Mouse (Mus musculus): ENCODE measurements around the gene Cutal. TPM values are rescaled to one million over a fixed set of nuclear protein-coding genes. Genes with fewer than 3 reads are reported as not detected.

Cutal gene
- polyA plus RNA-seq, 1 experiment = 0.02 TPM

DNA sequence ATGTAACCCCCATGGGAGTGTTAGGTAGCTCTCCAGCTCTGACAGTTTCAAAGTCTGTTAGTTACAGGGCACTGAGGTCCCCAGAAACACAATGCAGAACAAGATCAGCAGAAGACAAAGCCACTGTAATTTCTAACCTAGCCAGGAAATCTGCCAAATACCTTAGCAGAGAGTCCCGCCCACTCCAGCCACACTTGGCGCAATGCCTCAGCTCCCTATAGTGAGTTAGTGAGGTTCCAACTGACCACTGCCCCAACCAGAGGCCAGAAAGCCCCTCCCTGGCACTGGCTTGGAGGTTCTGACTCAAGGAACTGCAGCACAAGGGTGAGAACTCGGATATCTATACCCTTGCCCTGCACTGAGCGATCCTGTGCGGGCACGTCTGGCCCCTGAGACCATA lies 28.5 kb downstream of the Cutal start:
- H3ac ChIP-seq (ENCODE audit: control insufficient read depth, insufficient read length, low read depth) = no peak overlapping the region
- no peak overlapping the region for H3K4me3 ChIP-seq (ENCODE audit: insufficient read depth, poor library complexity, severe bottlenecking)
- TF ChIP-seq MYOG (IDR thresholded peaks at IDR 0.05; ENCODE audit: control insufficient read depth, extremely low read depth, insufficient read length) = no peak
- TF ChIP-seq CEBPB (IDR thresholded peaks at IDR 0.05; ENCODE audit: low read depth) = no peak
- TF ChIP-seq MAX (IDR thresholded peaks at IDR 0.05) = no peak
- TF ChIP-seq FOSL1 (IDR thresholded peaks at IDR 0.05; ENCODE audit: insufficient read depth, low read length, poor library complexity, severe bottlenecking) = no peak
- TF ChIP-seq MYOD1 (IDR thresholded peaks at IDR 0.05; ENCODE audit: control insufficient read depth, insufficient read length, low read depth) = no peak
- no peak for TF ChIP-seq USF1 (IDR thresholded peaks at IDR 0.05; ENCODE audit: low read depth)
- no peak for TF ChIP-seq CTCF (IDR thresholded peaks at IDR 0.05; ENCODE audit: control insufficient read depth, insufficient read depth, insufficient read length)
- no peaks in the 10 kb centered on the region for H3K79me3 ChIP-seq (ENCODE audit: low read depth)
- no peaks in the 10 kb centered on the region for H3K79me2 ChIP-seq (ENCODE audit: control insufficient read depth, insufficient read depth)
- H3K27me3 ChIP-seq (ENCODE audit: control insufficient read depth, insufficient read depth, insufficient read length) = no peaks in the 10 kb centered on the region
- H3K36me3 ChIP-seq (ENCODE audit: control insufficient read depth, insufficient read depth) = peaks cover 46% of the 10 kb centered on the region

GRCm38 (mm10) chr2:34903191-34903590 lies 29.0 kb downstream of the Cutal start:
- H3K4me3 ChIP-seq (ENCODE audit: insufficient read depth, poor library complexity, severe bottlenecking) = no peak overlapping the region
- no peaks in the 10 kb centered on the region for H3K27me3 ChIP-seq (ENCODE audit: control insufficient read depth, insufficient read depth, insufficient read length)
- no peaks in the 10 kb centered on the region for H3K79me3 ChIP-seq (ENCODE audit: low read depth)
- no peaks in the 10 kb centered on the region for H3K79me2 ChIP-seq (ENCODE audit: control insufficient read depth, insufficient read depth)
- H3ac ChIP-seq (ENCODE audit: control insufficient read depth, insufficient read length, low read depth) = no peak overlapping the region
- H3K36me3 ChIP-seq (ENCODE audit: control insufficient read depth, insufficient read depth) = peaks cover 46% of the 10 kb centered on the region
- TF ChIP-seq CTCF (IDR thresholded peaks at IDR 0.05; ENCODE audit: control insufficient read depth, insufficient read depth, insufficient read length) (no peak), MAX (IDR thresholded peaks at IDR 0.05) (no peak), USF1 (IDR thresholded peaks at IDR 0.05; ENCODE audit: low read depth) (no peak), CEBPB (IDR thresholded peaks at IDR 0.05; ENCODE audit: low read depth) (no peak), MYOG (IDR thresholded peaks at IDR 0.05; ENCODE audit: control insufficient read depth, extremely low read depth, insufficient read length) (no peak)

- Histone ChIP-seq H3K4me3 (ENCODE audit: insufficient read depth, poor library complexity, severe bottlenecking) (no peak overlapping the region), H3K36me3 (ENCODE audit: control insufficient read depth, insufficient read depth) (peaks cover 44% of the 10 kb centered on the region), H3ac (ENCODE audit: control insufficient read depth, insufficient read length, low read depth) (no peak overlapping the region), H3K79me2 (ENCODE audit: control insufficient read depth, insufficient read depth) (no peaks in the 10 kb centered on the region), H3K79me3 (ENCODE audit: low read depth) (no peaks in the 10 kb centered on the region), H3K27me3 (ENCODE audit: control insufficient read depth, insufficient read depth, insufficient read length) (no peaks in the 10 kb centered on the region)
- no peak for TF ChIP-seq MAX (IDR thresholded peaks at IDR 0.05)
- TF ChIP-seq CEBPB (IDR thresholded peaks at IDR 0.05; ENCODE audit: low read depth) = no peak
- TF ChIP-seq FOSL1 (IDR thresholded peaks at IDR 0.05; ENCODE audit: insufficient read depth, low read length, poor library complexity, severe bottlenecking) = no peak
- no peak for TF ChIP-seq USF1 (IDR thresholded peaks at IDR 0.05; ENCODE audit: low read depth)
- TF ChIP-seq MYOD1 (IDR thresholded peaks at IDR 0.05; ENCODE audit: control insufficient read depth, insufficient read length, low read depth) = no peak
- TF ChIP-seq CTCF (IDR thresholded peaks at IDR 0.05; ENCODE audit: control insufficient read depth, insufficient read depth, insufficient read length) = no peak
- TF ChIP-seq MYOG (IDR thresholded peaks at IDR 0.05; ENCODE audit: control insufficient read depth, extremely low read depth, insufficient read length) = no peak
These were observed 29.6 kb downstream of the Cutal start for GRCm38 (mm10) chr2:34903652-34904405.

GRCm38 (mm10) chr2:34904849-34905542 lies 30.8 kb downstream of the Cutal start:
- H3K27me3 ChIP-seq (ENCODE audit: control insufficient read depth, insufficient read depth, insufficient read length) = no peaks in the 10 kb centered on the region
- TF ChIP-seq MAX (IDR thresholded peaks at IDR 0.05) (no peak), CTCF (IDR thresholded peaks at IDR 0.05; ENCODE audit: control insufficient read depth, insufficient read depth, insufficient read length) (no peak), USF1 (IDR thresholded peaks at IDR 0.05; ENCODE audit: low read depth) (peak; percentile 57), MYOD1 (IDR thresholded peaks at IDR 0.05; ENCODE audit: control insufficient read depth, insufficient read length, low read depth) (peak; percentile 33)
- H3ac ChIP-seq (ENCODE audit: control insufficient read depth, insufficient read length, low read depth) = no peak overlapping the region
- no peaks in the 10 kb centered on the region for H3K79me3 ChIP-seq (ENCODE audit: low read depth)
- H3K79me2 ChIP-seq (ENCODE audit: control insufficient read depth, insufficient read depth) = no peaks in the 10 kb centered on the region
- H3K36me3 ChIP-seq (ENCODE audit: control insufficient read depth, insufficient read depth) = peaks cover 46% of the 10 kb centered on the region
- no peak overlapping the region for H3K4me3 ChIP-seq (ENCODE audit: insufficient read depth, poor library complexity, severe bottlenecking)

- TF ChIP-seq FOSL1 (IDR thresholded peaks at IDR 0.05; ENCODE audit: insufficient read depth, low read length, poor library complexity, severe bottlenecking) (no peak), MAX (IDR thresholded peaks at IDR 0.05) (no peak), USF1 (IDR thresholded peaks at IDR 0.05; ENCODE audit: low read depth) (no peak), CEBPB (IDR thresholded peaks at IDR 0.05; ENCODE audit: low read depth) (no peak), MYOD1 (IDR thresholded peaks at IDR 0.05; ENCODE audit: control insufficient read depth, insufficient read length, low read depth) (no peak), CTCF (IDR thresholded peaks at IDR 0.05; ENCODE audit: control insufficient read depth, insufficient read depth, insufficient read length) (no peak), MYOG (IDR thresholded peaks at IDR 0.05; ENCODE audit: control insufficient read depth, extremely low read depth, insufficient read length) (no peak)
- H3K27me3 ChIP-seq (ENCODE audit: control insufficient read depth, insufficient read depth, insufficient read length) = no peaks in the 10 kb centered on the region
- H3K36me3 ChIP-seq (ENCODE audit: control insufficient read depth, insufficient read depth) = peaks cover 47% of the 10 kb centered on the region
- no peak overlapping the region for H3K4me3 ChIP-seq (ENCODE audit: insufficient read depth, poor library complexity, severe bottlenecking)
- H3ac ChIP-seq (ENCODE audit: control insufficient read depth, insufficient read length, low read depth) = no peak overlapping the region
- H3K79me2 ChIP-seq (ENCODE audit: control insufficient read depth, insufficient read depth) = no peaks in the 10 kb centered on the region
- H3K79me3 ChIP-seq (ENCODE audit: low read depth) = no peaks in the 10 kb centered on the region
These were observed 32.2 kb downstream of the Cutal start for GRCm38 (mm10) chr2:34906426-34906825.

All from C2C12 (cell line).